Mouse (Mus musculus) frontal cortex, postnatal 36 days (tissue): Measurements from ENCODE around the gene Cyct.

Experiments used
- DNase-seq, 2 experiments: peaks; one replicate each; pipeline ENCODE4 v3.0.0; 2022; ENCODE audit warnings: low spot score in 2 of 2

The Cyct gene

GRCm38 (mm10) chr2:76360226-76360625 lies at the start of gene Cyct:
Gene Cyct (minus strand): TSS chr2:76360450.
- DNase-seq: no peak

DNA sequence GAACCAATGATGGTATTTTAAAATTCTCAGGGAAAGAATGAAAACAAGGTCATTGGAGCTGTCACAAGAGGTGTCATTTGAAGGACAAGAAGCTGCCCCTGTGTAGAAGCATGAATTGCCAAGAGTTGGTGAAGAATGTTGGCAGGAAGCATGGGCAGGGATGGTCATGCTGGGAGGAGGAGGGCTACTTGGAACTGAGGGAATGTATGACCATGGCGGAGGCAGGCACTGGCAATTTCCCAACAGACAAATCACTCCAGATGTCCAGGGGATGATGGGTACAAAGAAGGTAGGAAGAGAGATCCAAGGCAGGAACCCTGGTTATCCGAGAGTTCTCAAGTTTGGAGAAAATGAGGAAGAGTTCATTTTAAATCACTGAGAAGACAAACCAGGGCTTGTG lies 49.7 kb upstream of the Cyct start:
- DNase-seq: no peak

- no peak for DNase-seq
These were observed 49.3 kb upstream of the Cyct start for GRCm38 (mm10) chr2:76409526-76409925.

DNA sequence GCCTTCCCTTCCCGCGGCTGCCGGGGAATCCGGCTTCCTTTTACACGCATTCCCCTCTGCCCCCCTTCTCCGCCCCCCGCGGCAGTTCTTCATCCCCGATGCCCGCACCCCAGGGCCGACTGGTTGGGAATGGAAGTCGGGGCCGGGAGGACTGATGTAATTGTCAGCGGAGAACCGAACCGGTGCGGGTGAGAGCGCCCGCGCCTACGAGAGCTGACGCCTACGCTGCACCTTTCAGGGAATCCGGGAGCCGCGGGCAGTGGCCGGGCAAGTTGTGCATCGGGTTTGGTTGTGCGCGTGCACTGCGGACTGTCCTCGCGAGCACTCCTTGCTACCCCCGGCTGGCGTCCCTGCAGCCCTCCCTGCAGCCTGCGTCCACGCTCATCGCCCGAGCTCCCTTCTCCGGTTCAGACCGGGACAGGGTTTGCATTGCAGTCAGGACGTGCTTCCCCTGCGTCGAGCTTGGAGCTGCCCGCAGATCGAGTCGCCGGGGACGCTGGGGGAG lies 46.7 kb upstream of the Cyct start:
- peak; percentile 73 to 76 for DNase-seq

DNA sequence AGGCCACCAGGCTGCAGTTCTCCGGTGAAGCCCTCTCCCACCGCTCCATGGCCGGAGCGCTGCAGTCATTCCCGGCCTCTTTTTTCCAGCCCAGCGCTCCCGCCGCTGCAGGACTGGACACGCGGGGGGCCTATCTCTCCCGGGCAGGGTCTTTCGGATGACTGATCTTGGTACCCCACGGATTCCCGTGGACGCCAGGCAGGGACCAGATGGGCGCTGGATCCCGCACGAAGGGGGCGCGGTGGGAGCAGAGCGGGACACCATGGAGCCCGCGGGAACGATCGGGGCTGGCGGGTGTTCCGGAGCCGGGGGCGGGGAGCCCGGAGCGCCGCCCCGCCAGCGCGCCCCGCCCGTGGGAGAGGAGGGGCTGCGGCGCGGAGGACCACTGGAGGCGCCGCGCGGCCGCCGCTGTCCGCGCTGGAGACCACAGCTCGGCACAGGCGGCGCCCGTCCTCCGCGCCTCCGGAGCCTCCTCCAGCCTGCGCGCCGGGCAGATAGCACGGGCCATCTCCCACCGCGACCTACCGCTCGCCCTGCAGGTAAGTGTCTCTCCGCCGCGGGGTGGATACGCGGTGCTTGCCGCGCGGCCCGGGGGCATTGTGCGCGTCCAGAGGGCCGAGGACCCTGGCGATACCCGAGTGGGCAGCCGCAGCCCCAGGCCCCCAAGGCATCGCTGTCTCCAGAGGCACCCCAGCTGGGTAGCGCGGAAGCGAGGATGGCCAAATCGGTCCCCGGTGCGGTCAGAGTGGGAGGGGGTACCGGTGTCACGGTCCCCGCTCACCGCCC lies 46.1 kb upstream of the Cyct start, which contains the start of gene Osbpl6:
Gene Osbpl6 (plus strand): TSS at position 358 of the 786 bp plus-strand sequence.
- DNase-seq: peak; percentile 66 to 76

GRCm38 (mm10) chr2:76405596-76406150 lies 45.4 kb upstream of the Cyct start:
- peak in 1 of 2 experiments; percentile 19 for DNase-seq

DNA sequence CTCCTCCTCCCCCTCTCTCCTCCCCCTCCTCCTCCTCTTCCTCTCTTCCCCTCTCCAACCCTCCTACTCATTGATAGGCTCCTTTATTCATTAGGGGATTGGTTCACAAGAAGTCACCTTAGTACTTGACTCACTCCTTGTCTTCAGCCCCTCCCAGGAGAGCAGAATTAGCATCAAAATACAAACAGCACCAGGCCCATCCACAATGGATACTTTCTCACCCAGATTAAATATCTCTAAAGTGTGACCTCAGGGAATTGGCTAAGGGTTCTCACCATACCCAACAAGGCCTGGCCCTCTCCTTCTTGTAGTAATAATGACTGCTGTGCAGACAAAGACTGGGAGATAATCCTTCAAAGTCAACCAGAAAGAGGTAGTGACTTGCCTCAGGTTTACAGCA lies 39.9 kb upstream of the Cyct start:
- DNase-seq: no peak

- DNase-seq: no peak
These were observed 26.3 kb upstream of the Cyct start for GRCm38 (mm10) chr2:76386531-76386930.

- DNase-seq: no peak
These were observed 18.4 kb upstream of the Cyct start for GRCm38 (mm10) chr2:76378646-76379045.

DNA sequence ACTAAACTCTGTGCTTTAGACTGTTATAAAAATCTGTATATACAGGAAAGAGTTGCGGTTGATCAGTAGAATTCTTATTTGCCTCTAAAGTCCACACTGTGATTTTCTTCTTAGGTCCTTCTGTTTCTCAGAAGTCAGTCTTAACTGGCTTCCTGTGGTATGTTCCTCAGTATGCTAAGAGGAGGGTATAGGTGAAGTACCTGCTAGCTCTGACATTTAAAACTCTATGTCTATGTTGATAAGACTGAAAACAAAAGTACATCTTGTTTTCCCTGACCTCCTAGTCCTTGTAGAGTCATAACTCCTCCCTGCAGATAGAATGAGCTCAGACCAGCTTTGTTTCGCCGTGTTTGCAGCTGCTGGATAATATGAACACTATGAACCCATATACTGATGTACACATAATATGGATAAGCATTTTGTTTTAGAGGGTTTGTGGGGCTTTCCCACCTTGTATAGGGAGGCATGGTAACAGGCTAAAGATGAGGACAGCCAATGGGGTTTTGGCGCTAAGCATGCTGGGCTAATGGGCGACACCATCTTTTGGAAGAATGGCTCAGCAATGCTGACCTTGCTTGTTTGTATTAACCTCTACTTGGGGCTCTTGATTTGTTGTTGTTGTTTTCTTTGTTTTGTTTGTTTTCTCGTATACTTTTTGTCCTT lies 14.4 kb upstream of the Cyct start:
- no peak for DNase-seq

- DNase-seq: no peak
These were observed 12.0 kb upstream of the Cyct start for GRCm38 (mm10) chr2:76372244-76372643.

- DNase-seq: no peak
These were observed 10.3 kb upstream of the Cyct start for GRCm38 (mm10) chr2:76370656-76370922.

GRCm38 (mm10) chr2:76369821-76370655 lies 9.8 kb upstream of the Cyct start, which contains the start of gene Rbm45:
Gene Rbm45 (plus strand): TSS chr2:76369984.
- DNase-seq: peak; percentile 88 to 90

DNA sequence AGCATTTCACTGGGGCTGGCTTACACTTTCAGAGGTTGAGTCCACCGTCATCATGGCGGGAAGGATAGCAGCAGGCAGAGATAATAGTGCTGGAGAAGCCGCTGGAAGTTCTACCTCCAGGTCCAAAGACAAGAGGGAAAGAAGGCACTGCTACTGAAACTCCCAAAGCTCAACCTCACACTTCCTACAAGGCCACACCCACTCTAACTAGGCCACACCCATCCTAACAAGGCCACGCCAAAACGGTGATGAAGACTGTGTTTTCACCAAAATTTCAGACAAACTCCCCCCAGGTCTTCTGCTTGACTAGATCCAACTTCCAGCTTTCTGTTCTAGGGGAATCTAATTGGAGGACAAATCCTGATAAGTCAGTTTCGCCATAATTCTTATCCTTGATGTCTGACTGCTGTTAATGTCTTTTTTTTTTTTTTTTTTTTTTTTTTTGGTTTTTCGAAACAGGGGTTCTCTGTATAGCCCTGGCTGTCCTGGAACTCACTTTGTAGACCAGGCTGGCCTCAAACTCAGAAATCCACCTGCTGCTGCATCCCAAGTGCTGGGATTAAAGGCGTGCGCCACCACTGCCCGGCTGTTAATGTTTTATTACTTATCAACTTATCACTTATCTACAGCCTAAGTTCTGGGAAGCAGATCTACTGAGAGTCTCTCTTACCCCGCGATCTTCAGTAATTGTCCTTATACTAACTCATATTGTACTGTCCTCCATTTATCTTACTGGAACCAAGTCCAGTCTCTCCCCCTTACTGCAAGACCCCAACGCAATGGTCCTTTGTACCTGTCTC lies 8.8 kb upstream of the Cyct start:
- DNase-seq: no peak

GRCm38 (mm10) chr2:76367188-76367922 lies 7.1 kb upstream of the Cyct start:
- peak; percentile 77 to 84 for DNase-seq

- DNase-seq: no peak
These were observed 5.6 kb upstream of the Cyct start for GRCm38 (mm10) chr2:76365811-76366210.

DNA sequence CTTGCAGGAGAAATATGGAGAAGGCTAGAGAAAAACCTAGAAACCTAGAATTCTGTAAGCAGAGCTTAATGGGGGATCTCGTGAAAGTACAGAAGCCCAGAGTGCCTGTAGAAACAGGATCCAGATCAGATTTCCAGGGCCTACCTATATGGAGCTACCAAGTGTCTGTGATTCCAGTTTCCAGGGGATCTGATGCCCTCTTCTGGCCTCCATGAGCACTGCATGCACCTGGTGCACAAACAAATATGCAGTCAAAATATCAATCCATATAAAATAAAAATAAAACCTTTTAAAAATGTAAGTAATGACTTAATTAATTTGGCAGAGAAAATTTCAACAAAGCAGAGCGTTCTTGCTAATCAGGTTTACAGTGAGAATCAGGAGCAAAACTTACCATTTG lies 1.9 kb upstream of the Cyct start:
- peak in 1 of 2 experiments; percentile 4 for DNase-seq

- no peak for DNase-seq
These were observed 12.4 kb downstream of the Cyct start for GRCm38 (mm10) chr2:76347839-76348238.

GRCm38 (mm10) chr2:76342146-76342545 lies 18.1 kb downstream of the Cyct start:
- no peak for DNase-seq
